Mouse (Mus musculus) urinary bladder, postnatal 10 days (tissue): ENCODE results near the gene Hrh1.

Experiments used
- DNase-seq: peaks from one replicate; pipeline ENCODE4 v3.0.0; 2022; ENCODE audit warnings: low spot score

The Hrh1 gene

DNA sequence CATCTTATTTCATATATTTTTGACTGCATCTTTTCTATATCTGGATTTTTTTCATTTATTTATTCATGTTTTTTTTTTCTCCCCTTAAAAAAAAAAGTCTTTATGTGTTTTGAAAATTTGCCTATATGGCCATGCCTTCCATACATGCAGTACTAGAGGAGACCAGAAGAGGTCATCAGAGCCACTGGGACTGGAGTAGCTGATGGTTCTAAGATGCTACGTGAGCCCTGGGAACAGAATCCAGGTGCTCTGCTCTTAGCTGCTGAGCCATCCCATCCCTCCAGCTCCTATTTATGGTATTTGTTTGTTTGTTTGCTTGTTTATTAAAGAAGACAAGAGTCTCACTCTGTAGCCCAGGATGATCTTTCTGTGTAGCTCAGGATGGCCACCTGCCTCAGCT, 8.9 kb downstream of the Hrh1 start:
- no peak for DNase-seq

DNA sequence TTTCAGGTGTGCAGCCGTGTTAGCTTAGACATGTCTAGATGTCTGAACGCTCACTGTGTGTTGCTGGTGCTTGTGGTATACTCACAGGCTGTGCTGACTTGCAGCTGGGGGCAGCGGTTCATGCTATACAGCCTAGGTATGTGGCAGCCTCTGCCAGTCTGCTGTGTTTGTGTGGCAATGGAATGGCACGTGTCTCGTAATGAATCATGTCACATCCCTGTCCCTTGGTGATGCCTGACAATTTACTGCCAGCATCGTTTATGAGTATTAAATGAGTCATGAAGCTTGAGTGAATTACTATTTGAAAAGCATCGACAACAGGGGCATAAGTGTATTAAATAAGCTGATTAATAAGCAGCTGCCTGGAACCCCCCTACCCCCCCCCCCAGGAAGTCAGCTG, 9.3 kb downstream of the Hrh1 start:
- DNase-seq = no peak

DNA sequence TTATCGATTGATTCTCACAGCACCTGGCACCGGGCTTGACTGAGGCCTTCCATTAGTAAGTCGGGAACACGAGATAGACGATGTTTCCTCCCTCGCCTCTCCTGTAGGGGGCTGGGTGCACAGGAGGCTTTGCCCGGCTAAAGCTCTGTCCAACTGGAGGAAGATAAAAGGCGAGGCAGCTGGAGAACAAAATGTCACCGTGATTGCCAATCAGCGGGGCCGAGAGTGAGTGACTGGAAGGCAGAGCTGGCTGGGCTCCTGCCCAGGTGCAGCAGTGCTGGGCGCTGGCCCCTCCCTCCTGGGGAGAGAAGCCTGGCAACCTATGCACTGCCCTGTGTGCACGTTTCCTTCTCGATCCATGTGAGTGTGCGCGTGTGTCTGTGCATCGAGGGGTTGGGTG, 10.5 kb downstream of the Hrh1 start:
- no peak for DNase-seq

- no peak for DNase-seq
Observed at GRCm38 (mm10) chr6:114411913-114412312, 14.2 kb downstream of the Hrh1 start.

DNA sequence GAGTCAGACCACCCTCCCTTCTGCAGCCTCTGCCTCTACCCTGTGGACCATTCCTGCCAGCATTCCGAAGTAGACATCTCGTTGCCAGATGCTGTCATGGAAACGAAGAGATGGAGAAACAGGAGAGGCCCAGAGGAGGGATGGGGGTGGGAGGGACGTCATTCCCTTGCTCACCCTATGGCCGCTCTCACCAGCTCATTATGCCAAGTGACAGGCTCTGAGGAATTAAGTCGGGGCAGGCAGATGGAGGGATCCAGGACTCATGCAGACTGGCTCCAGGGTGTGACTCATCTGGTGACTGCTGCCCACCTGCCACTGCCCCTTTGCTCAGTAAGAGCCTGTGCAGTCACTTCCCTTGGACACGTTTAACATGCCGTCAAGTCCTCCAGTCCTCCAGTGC, 16.8 kb downstream of the Hrh1 start:
- no peak for DNase-seq

- no peak for DNase-seq
Observed at GRCm38 (mm10) chr6:114418037-114418436, 20.3 kb downstream of the Hrh1 start.

DNA sequence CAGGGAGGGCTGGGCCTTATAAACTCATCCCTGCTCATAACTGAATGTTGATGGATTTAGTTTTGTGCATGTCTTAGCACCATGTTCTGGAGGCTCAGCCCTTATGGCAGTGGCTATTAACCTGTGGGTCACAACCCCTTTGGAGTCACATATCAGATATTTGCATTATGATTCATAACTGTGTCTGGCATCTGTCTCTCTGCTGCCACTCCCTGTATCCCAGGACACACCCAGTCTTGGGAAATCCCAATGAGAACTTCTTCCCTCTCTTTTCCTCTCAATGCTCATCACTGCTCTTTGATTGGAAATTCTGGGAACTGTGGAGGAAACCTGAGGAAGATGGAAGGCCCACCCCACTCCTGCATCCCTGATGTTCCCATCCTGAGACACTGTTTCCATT, 23.3 kb downstream of the Hrh1 start:
- no peak for DNase-seq

GRCm38 (mm10) chr6:114423051-114423676, 25.4 kb downstream of the Hrh1 start:
- DNase-seq = no peak

GRCm38 (mm10) chr6:114425343-114425742, 27.6 kb downstream of the Hrh1 start:
- DNase-seq = no peak

GRCm38 (mm10) chr6:114427641-114428040, 29.9 kb downstream of the Hrh1 start:
- no peak for DNase-seq

GRCm38 (mm10) chr6:114428831-114429230, 31.1 kb downstream of the Hrh1 start:
- no peak for DNase-seq

- DNase-seq = no peak
Observed at GRCm38 (mm10) chr6:114432591-114432990, 34.9 kb downstream of the Hrh1 start.

GRCm38 (mm10) chr6:114434524-114434923, 36.8 kb downstream of the Hrh1 start:
- DNase-seq = no peak

DNA sequence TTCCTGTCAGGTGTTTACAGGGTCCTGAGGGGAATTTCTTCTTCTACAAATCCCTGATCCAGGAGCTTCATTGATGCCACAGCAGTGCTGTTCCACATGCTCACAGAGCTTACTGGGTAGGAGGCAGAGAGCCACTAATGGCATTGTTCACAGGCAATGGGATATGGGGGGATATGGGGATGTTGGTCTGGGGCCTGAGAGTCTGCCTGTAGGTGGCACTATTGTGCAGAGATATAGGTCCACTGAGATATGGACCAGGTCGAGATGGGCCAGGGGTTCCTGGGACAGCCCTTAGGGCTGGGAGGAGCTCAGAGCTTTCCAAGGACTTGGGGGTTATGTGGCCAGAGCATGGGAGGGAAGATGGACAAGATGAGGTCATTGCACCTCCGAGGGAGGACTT, 42.6 kb downstream of the Hrh1 start:
- DNase-seq = no peak

DNA sequence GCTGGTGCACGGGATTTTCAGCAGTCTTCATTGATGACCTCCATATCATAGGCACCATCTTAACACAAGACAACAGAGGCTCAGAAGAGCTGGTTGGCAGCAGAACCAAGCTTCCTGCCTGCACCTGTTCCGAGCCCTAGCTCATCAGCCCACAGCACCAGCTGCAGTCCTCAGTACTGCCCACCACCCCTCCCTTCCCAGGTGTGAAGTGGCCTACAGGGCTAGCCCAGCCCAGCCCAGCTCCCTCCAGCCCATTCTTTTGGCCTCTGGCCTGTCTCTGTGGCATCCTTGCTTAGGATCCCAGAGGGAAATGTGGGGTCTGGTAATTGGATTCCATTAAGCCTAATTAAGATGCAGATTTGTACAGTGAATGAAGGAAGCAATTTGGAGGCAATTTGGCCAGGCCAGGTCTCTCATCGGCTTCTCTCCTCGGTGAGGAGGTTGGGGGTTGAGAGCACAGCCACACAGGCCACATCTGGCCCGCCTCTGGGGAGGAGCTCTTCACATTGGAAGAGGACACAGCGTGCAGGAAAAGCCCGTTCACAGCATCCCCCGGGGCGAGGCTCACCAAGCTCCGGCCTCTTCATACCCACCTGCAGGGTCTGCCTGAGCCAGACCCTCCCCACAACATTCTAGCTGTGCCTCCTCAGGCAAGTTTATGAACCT, 43.2 kb downstream of the Hrh1 start:
- no peak for DNase-seq

DNA sequence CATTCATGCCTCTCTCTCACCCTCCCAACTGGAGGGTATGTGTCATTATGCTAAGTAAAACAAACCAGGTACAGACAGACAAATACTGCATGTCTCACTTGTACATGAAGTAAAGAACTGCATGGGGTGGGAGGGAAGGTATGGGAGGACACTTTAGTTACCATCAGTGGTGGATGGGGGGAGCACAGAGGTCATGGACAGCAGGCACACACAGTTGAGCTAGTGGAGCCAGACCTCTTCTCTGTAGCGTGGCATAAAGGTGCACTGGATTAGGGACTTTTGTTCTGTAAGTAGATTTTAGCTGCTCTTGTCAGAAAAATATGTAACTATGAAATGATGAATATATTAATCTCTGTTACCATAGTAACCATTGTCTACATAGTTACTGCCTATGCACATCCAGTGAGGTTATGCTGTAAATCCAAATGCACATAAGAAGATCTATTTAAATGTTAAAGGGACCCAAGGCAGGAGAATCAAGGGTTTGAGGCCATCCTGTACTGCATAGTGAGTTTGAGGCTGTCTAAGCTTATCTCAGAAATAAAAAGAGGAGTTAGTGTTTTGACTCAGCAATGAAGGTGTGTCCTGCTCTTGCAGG, 46.6 kb downstream of the Hrh1 start:
- no peak for DNase-seq

- no peak for DNase-seq
Observed at GRCm38 (mm10) chr6:114444976-114445375, 47.2 kb downstream of the Hrh1 start.

DNA sequence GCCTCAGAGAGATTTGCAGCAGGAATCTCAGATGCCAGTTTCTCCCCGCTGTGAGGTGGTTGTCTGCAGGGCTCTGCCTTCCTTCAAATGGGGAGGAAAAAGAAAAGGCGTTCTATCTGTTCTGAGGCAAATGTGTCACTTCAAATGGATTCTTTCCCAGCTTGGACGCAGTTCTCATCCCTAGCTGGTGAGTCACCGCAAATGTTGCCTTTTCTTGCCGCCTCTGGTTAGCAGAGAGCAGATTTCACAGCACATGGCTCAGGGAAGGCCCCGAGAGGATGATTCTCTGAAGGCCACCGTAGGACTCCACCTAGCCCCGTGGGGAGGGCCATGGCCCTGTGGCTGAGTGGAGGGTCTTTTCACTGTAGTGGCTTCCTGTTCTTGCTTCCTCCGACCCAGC, 51.2 kb downstream of the Hrh1 start:
- DNase-seq = no peak

- DNase-seq = no peak
Observed at GRCm38 (mm10) chr6:114455267-114455666, 57.5 kb downstream of the Hrh1 start.

DNA sequence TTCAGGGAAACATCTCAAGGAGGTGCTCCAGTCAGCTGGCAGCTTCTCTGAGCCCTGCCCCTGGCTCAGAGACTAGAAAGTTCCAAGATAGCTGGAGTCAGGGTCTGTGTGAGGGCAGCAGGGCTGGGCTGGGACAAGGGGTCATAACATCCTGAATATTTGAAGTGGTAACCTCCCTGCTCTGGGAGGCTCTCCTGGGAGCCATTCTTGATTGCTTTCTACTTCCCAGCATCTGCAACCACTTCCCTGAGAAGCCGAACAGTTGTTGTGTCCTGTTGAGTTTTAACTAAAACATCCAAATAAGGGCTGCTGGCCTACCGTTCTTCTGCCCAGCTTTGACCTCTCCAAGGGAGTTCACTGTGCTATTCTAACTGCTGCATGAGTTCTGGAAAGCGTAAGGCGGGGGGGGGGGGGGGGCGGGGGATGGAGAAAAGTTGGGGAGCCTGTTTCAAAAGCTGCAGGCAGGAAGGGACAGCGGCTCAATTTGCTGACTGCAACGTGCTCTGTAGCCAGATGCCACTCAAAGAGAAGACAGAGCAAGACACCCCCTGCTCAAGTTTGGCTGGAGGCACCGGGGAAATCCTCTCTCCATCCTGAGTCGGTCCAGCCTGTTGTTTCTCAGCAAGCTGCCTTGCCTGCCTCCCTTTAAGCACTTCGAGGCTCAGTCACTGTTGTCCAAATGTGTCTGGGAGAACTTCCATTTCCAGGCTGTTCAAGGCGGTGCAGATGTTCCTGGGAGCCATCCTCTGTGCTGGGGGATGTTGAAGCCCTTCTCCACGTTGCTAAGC, 58.7 kb downstream of the Hrh1 start:
- no peak for DNase-seq

DNA sequence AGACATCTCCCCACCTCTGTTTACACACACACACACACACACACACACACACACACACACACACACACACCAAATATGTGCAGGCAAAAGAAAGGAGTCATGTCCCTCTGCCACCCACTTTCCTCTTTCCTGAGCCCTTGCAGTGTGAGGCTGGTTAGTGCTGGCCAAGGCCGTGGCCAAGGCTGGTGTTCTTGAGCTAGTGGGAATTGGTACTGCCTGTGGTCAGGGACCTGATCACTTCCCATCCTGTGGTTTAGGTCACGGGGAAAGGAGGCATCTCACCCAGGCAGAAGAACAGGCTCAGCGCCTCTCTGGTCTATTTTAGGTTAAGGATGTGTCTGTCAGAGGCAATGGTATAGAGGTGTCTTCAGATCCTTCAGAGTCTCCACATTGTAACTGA, 59.6 kb downstream of the Hrh1 start:
- DNase-seq = no peak

DNA sequence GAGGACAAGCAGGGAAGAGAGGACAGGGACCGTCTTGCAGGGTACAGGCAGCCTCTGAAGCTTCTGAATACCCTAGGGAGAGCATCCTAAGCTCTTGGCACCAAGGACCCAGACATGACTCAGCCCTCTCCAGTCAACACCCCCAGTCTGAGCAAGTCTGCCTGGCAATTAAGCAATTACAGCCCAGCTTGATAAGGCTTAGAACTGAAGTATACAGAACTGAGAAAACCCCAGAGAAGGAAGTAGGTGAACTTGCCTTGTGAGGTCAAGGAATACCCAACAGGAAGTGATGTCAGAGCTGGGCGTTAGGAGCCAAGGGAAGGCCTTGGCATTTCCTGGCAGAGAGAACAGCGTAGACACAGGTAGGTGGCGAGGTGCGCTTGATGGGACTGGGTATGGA, 60.5 kb downstream of the Hrh1 start:
- DNase-seq = no peak

DNA sequence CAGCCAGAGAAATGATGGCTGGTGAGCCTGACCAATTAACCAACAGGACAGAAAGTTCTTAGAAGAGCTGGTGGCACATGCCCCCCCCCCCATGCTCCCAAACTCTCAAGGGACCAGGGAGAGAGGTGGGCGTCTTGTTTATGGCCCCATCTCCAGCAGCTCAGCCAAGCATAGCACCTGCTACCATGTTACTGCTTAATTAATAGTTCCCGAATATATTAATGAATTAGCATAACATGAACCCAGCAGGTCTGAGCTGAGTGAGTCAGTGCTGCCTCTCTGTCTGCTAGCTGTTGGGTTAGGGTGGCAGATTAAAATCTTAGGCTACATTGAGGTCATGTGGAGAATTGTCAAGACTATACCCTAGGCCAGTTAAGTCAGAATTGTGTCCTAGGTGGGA, 62.2 kb downstream of the Hrh1 start:
- no peak for DNase-seq
